Mouse (Mus musculus) embryonic facial prominence, embryonic 14.5 days (tissue): ENCODE measurements around the gene Msh3. TPM values are rescaled to one million over a fixed set of nuclear protein-coding genes. Genes with fewer than 3 reads are reported as not detected.

Source experiments
- ATAC-seq: fragments of 200-750 bp; cut with Nextera tagmentation; 2 replicates; pipeline ENCODE4 v1.8.0; 2017; ENCODE audit warnings: low read depth, moderate number of reproducible peaks, moderate TSS enrichment
- DNase-seq: peaks from one replicate; pipeline ENCODE4 v3.0.0-alpha.2; 2015; ENCODE audit warnings: low spot score
- H3K27ac ChIP-seq: fragments of 300-500 bp; sonication (generic); replicated peaks from 2 replicates; pipeline ENCODE4 v1.5.1; 2014; ENCODE audit warnings: low read depth, mild to moderate bottlenecking, low read length, moderate library complexity
- H3K27me3 ChIP-seq: fragments of 300-500 bp; sonication (generic); replicated peaks from 2 replicates; pipeline ENCODE4 v1.6.1; 2014; ENCODE audit warnings: low read length; ENCODE audit not compliant: control insufficient read depth, insufficient read depth
- H3K36me3 ChIP-seq: fragments of 300-500 bp; sonication (generic); 2 replicates; pipeline ENCODE4 v1.6.1; 2014; ENCODE audit warnings: low read length, mixed read lengths; ENCODE audit not compliant: control insufficient read depth, insufficient read depth
- H3K4me1 ChIP-seq: fragments of 300-500 bp; sonication (generic); 2 replicates; pipeline ENCODE4 v1.6.1; 2014; ENCODE audit warnings: antibody characterized with exemption, low read length; ENCODE audit not compliant: control insufficient read depth, insufficient read depth
- H3K4me2 ChIP-seq: fragments of 300-500 bp; sonication (generic); 2 replicates; pipeline ENCODE4 v1.6.1; 2014; ENCODE audit warnings: low read depth, mild to moderate bottlenecking, low read length, moderate library complexity, mixed read lengths
- H3K4me3 ChIP-seq: fragments of 300-500 bp; sonication (generic); 2 replicates; pipeline ENCODE4 v1.5.1; 2014; ENCODE audit warnings: low read depth, mild to moderate bottlenecking, low read length
- H3K9ac ChIP-seq: fragments of 300-500 bp; sonication (generic); 2 replicates; pipeline ENCODE4 v1.6.1; 2014; ENCODE audit warnings: low read depth, mild to moderate bottlenecking, low read length, moderate library complexity, mixed read lengths
- H3K9me3 ChIP-seq: fragments of 300-500 bp; sonication (generic); 2 replicates; pipeline ENCODE4 v1.6.1; 2016; ENCODE audit warnings: low read length; ENCODE audit not compliant: control insufficient read depth
- WGBS: fragments of 180-500 bp; shearing (Covaris S2); extraction: QIAGEN DNeasy Blood & Tissue Kit; methylation state at CpG from one replicate; pipeline ENCODE4 v1.1.7; 2014; 5-methylcytosine and 5-hydroxymethylcytosine counted together
- polyA plus RNA-seq: library from polyadenylated mRNA; unstranded; fragments of >200 nt; fragmentation: Nextera tagmentation; extraction: Ambion mirVana; gene quantifications from 2 replicates; pipeline ENCODE4 v1.2.1, GENCODE M21; 2014

Msh3 gene
- polyA plus RNA-seq, 1 experiment from 2014 or later, result 21.9 TPM

GRCm38 (mm10) chr13:92255480-92255879, 99.3 kb downstream of the Msh3 start:
- H3K9me3 ChIP-seq, result no peaks in the 10 kb centered on the region
- no peak overlapping the region for H3K4me2 ChIP-seq
- H3K4me3 ChIP-seq, result no peak overlapping the region
- DNase-seq (no peak), ATAC-seq (no peak)
- H3K36me3 ChIP-seq, result peaks cover 23% of the 10 kb centered on the region
- H3K27me3 ChIP-seq, result no peaks in the 10 kb centered on the region
- H3K9ac ChIP-seq, result no peak overlapping the region
- H3K27ac ChIP-seq, result no peak overlapping the region
- WGBS, result 82% methylated on average over 3 of the region's 3 CpGs
- no peaks in the 10 kb centered on the region for H3K4me1 ChIP-seq

- Histone ChIP-seq H3K4me3 (no peak overlapping the region), H3K4me1 (no peaks in the 10 kb centered on the region), H3K9ac (no peak overlapping the region), H3K27ac (no peak overlapping the region), H3K9me3 (no peaks in the 10 kb centered on the region), H3K4me2 (no peak overlapping the region), H3K27me3 (no peaks in the 10 kb centered on the region), H3K36me3 (peaks cover 29% of the 10 kb centered on the region)
- DNase-seq, result no peak
- WGBS, result 92% methylated on average over 5 of the region's 5 CpGs
- no peak for ATAC-seq
These were observed 101.0 kb downstream of the Msh3 start for GRCm38 (mm10) chr13:92253850-92254249.

GRCm38 (mm10) chr13:92252331-92252730, 102.5 kb downstream of the Msh3 start:
- H3K27me3 ChIP-seq, result no peaks in the 10 kb centered on the region
- H3K4me3 ChIP-seq, result no peak overlapping the region
- no peak overlapping the region for H3K27ac ChIP-seq
- DNase-seq, result no peak
- peaks cover 32% of the 10 kb centered on the region for H3K36me3 ChIP-seq
- no peaks in the 10 kb centered on the region for H3K4me1 ChIP-seq
- no peak for ATAC-seq
- no peaks in the 10 kb centered on the region for H3K9me3 ChIP-seq
- no peak overlapping the region for H3K4me2 ChIP-seq
- H3K9ac ChIP-seq, result no peak overlapping the region

- DNase-seq, result no peak
- ATAC-seq, result no peak
- Histone ChIP-seq H3K4me3 (no peak overlapping the region), H3K27ac (no peak overlapping the region), H3K4me2 (no peak overlapping the region), H3K9ac (no peak overlapping the region), H3K4me1 (no peaks in the 10 kb centered on the region), H3K27me3 (no peaks in the 10 kb centered on the region), H3K9me3 (no peaks in the 10 kb centered on the region), H3K36me3 (peaks cover 24% of the 10 kb centered on the region)
- 84% methylated on average over 2 of the region's 2 CpGs for WGBS
These were observed 107.2 kb downstream of the Msh3 start for GRCm38 (mm10) chr13:92247576-92247975.

- Histone ChIP-seq H3K27me3 (no peaks in the 10 kb centered on the region), H3K4me3 (no peak overlapping the region), H3K4me2 (no peak overlapping the region), H3K9ac (no peak overlapping the region), H3K4me1 (no peaks in the 10 kb centered on the region), H3K36me3 (peaks cover 20% of the 10 kb centered on the region), H3K27ac (no peak overlapping the region), H3K9me3 (no peaks in the 10 kb centered on the region)
- WGBS, result 89% methylated on average over 5 of the region's 5 CpGs
- no peak for ATAC-seq
- DNase-seq, result no peak
These were observed 107.8 kb downstream of the Msh3 start for GRCm38 (mm10) chr13:92246966-92247365.

- Histone ChIP-seq H3K4me2 (no peak overlapping the region), H3K9ac (no peak overlapping the region), H3K27me3 (no peaks in the 10 kb centered on the region), H3K9me3 (no peaks in the 10 kb centered on the region), H3K27ac (no peak overlapping the region), H3K36me3 (peaks cover 11% of the 10 kb centered on the region), H3K4me1 (no peaks in the 10 kb centered on the region), H3K4me3 (no peak overlapping the region)
- ATAC-seq (no peak), DNase-seq (no peak)
- WGBS, result 90% methylated on average over 2 of the region's 2 CpGs
These were observed 110.1 kb downstream of the Msh3 start for GRCm38 (mm10) chr13:92244731-92245130.

GRCm38 (mm10) chr13:92241426-92241825, 113.4 kb downstream of the Msh3 start:
- Histone ChIP-seq H3K9me3 (no peaks in the 10 kb centered on the region), H3K27ac (no peak overlapping the region), H3K4me2 (no peak overlapping the region), H3K27me3 (no peaks in the 10 kb centered on the region), H3K9ac (no peak overlapping the region), H3K36me3 (peaks cover 5% of the 10 kb centered on the region; the same call in 1 of the 2 replicates), H3K4me1 (no peaks in the 10 kb centered on the region), H3K4me3 (no peak overlapping the region)
- no peak for ATAC-seq
- DNase-seq, result no peak
- 69% methylated on average over 4 of the region's 4 CpGs for WGBS

GRCm38 (mm10) chr13:92237887-92238286, 116.9 kb downstream of the Msh3 start:
- H3K9me3 ChIP-seq, result no peaks in the 10 kb centered on the region
- H3K27ac ChIP-seq, result no peak overlapping the region
- no peak overlapping the region for H3K9ac ChIP-seq
- ATAC-seq (no peak), DNase-seq (no peak)
- WGBS, result 89% methylated on average over 3 of the region's 3 CpGs
- no peaks in the 10 kb centered on the region for H3K27me3 ChIP-seq
- H3K4me1 ChIP-seq, result no peaks in the 10 kb centered on the region
- no peak overlapping the region for H3K4me2 ChIP-seq
- H3K36me3 ChIP-seq, result peaks cover 14% of the 10 kb centered on the region
- no peak overlapping the region for H3K4me3 ChIP-seq

- no peaks in the 10 kb centered on the region for H3K9me3 ChIP-seq
- no peak for DNase-seq
- no peaks in the 10 kb centered on the region for H3K27me3 ChIP-seq
- peaks cover 14% of the 10 kb centered on the region for H3K36me3 ChIP-seq
- no peak overlapping the region for H3K27ac ChIP-seq
- H3K4me2 ChIP-seq, result no peak overlapping the region
- H3K9ac ChIP-seq, result no peak overlapping the region
- H3K4me1 ChIP-seq, result no peaks in the 10 kb centered on the region
- no peak overlapping the region for H3K4me3 ChIP-seq
- no peak for ATAC-seq
- WGBS, result 91% methylated on average over 4 of the region's 4 CpGs
These were observed 117.8 kb downstream of the Msh3 start for GRCm38 (mm10) chr13:92237016-92237415.
